Mouse (Mus musculus): ENCODE measurements at regions not wholly inside any gene's neighbourhood (a gene's known extent, or its start where the extent isn't known, plus 50 kb on each side); places are given as distances from the start of the nearest gene placed in this dataset.

DNA sequence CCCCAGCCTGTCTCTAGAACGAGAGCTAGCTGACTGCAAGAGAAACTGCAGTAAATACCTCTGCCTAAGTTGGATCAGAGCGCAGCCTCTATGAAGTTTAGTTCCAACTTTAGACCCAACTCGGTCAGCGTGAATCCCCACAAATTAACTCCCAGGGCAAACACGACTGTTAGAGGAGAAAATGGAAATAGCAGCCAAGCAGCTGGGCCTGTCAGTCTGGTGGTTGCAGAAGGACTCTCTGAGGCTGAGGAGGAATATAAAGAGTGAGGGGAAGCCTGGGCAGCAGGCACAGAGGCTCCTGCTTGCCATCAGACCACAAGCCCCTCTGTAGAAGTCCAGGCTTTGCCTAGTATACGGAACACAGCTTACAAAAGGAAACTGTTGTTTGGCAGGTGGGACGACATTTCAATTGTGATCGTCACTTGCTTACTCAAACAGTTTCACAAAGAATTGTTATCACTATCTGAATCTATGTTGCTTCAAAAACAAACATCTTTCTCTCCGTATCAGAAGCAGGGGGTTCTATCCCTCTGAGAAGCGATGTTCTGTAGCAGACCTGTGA is 135.0 kb downstream of the Lmo4 start:
- DNase-seq = no peak

DNA sequence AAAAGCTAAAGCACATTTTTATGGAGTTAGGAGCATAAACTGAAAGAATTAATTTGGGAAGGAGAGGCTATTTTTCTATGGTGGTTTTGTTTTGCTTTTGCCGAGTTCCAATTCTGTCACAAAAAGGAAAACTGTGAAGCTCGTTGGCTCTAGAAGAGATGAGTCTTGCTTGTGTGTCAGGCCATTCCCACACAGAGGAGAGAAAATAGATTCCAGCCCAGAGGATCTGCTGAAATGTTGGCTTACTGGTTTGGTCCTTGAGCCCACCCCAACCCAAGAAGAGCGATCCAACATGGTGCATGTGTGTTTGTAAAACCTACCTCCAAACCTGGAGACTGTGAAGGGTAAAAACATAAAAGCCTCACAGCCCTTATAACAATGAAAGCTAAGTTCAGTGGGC is 138.0 kb downstream of the Lmo4 start:
- DNase-seq = no peak

DNA sequence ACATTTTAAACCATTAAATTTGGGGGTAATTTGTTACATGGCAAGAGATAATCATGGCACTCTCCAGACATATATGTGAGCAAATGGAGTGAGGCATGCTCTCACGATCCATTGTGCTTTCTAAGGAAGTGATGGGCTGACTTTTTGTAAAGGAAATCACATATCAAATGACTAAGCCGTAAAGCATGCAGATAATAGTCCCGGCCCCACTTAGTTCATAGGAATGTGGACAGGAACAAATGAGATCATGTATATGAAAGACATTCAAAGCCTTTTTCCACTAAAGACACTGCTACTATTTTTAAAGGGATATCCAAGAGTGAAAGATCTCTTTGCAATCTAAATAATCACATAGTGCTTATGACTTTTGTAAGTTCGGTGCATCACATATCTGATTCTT is 146.9 kb downstream of the Lmo4 start:
- no peak for DNase-seq

DNA sequence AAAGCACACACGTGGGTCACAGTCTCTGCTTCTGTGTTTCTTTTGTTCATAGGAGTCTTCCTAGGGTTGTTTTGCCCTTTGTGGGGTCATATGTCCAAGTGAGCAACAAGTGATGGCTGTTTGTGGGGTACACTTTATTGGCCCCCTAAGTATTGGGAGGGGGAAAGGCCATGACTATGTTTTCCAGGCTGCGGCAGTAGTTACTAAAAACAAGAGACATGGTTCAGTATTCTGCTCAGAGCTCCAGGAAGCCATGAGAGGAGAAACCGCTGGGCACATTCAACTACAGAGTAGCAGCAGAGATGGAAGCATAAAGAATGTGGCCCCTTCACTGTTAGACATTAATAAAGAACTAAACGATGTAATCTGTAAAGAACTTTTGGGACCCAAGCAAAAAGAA is 154.7 kb downstream of the Lmo4 start:
- DNase-seq = no peak

DNA sequence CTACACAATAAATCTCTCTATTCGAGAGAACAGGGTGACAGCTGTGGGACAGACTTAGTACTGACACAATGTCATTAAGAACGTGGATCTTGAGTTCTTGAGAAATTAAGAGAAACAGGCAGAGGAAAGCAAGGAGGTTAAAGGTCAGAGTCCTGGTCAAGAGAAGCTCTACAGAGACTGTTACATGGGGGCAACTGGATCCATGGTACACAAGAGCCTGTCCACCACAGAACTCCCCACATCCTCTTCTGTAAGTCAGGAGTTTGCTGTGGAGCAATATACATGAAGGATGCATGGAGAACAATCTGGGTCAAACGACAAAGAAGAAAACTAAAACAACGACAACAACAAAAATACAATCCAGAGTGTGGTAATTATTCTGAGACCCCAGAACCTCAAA is 155.8 kb downstream of the Lmo4 start:
- no peak for DNase-seq

DNA sequence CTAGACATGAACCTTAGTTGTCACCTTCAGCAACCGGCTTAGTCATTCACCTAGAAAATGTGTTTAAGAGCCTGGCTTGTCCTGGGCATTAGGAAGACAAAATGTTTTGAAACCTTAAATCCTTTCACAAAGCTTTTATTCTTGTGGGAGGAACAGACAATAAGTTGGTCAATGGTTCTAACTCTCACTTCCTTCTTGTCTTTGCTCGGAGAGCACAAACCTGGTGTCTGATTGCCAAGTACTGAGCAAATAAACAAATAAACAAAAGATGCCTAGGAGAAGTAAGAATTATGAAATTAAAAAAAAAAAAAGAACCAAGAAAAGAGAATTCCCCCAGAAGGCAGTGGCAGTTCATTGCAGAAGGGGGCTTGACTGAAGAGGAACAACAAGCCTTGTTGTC is 160.7 kb downstream of the Lmo4 start:
- no peak for DNase-seq

DNA sequence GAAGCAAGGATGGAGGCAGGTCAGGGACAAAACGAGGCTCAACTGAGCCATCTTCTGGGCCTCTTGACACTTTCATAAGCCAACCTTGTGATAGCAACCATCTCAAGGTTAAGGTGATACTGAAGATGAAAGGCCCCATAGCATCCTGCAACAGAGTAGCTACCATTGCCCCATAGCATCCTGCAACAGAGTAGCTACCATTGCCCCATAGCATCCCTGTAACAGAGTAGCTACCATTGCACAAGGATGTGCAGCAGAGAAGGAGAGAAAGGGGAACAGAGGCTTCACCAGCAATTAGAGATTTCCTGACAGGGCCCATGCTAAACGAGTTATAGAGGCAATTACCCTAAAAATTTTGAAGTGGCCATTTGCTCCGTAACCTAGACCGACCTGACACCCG is 163.2 kb downstream of the Lmo4 start:
- no peak for DNase-seq

DNA sequence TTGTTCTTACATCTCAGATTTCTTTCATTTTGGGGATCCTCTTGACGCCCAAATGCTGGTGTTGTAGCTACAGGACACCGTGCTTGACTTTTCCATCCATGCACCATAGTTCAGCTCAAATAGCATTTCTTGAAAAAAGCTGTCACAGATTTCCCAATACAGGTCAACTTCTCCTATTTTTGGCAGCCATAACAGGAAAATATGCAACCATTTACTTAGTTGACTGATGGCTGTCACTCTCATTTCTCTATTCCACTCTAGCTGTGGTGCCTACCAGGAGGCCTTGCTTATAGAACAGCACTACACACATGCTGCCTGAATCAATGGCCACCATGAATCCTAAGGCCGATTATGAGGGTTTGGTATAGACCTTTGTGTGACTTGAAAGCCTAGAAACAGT is 165.5 kb downstream of the Lmo4 start:
- no peak for DNase-seq

DNA sequence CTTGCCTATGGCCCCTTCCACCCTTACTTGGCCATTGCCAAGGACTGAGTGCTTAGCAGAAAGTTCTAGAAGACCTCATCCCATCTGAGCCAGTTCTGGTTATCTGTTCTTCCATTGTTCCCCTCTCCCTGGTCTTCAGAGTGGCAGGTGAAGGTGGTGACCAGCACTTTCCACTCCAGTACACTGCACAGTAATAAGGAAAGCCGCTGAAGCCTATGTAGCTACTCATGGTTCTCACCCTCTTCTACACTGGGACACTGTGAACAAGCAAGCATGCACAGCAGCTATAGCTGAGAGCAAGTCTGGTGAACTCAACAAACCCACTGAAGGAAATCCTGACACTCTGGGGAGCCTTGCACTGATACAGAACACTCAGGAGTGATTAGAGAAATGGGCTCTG is 175.4 kb downstream of the Lmo4 start:
- no peak for DNase-seq

DNA sequence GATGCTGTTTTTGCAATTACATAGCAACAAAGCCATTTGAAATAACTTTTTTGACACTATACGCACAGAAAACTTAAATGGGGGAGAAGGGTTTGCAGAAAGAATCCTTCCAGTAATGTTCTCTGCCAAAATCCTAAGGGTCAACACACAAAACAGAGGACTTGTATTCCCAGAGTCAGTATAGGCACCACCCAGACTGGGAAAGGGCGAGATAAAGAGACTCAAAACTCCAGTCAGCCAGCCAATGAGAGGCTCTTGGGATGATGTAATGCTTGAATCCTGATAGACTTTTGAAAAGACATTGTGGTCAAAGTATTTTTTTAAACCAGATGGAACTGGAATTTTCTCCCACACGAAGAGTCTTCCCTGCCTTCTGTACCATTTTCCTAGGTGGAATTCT is 175.9 kb downstream of the Lmo4 start:
- no peak for DNase-seq

DNA sequence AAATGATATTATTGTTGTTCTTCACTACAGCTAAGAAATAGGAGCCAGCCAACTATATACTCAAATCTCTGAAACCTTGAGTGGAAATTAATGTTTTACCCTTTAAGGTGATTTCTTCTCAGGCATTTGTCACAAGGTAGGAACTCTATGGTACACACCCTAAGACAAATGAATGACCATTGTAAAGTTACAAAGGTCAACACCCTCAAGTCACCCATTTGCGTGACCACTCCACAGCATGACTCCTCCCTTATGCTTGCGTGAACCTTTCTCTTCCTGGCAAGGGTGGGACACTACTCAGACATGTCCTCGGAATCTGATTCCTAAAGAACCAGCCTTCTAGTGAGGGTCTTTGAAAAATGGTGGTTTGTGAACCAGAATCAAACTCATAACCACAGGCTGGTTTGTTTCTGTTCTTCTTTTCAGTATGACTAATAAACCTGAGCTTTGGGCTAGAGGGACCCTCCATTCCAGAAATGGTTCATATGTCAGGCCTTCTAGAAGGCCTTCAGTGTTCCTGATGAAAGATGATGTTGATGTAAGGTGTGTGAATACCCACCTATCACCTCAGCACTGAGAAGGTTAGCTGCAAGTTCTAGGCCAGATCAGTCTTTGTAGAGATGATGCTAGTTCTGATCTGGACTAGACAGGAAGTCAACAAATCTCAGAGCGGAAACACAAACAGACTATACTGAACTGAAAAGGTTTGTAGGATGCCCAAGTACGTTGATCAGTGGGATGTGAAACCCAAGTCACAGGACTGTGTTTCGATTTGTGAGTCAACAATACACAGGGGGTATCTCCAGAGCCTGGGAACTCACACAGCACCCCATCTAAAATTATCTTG is 177.7 kb downstream of the Lmo4 start:
- no peak for DNase-seq

DNA sequence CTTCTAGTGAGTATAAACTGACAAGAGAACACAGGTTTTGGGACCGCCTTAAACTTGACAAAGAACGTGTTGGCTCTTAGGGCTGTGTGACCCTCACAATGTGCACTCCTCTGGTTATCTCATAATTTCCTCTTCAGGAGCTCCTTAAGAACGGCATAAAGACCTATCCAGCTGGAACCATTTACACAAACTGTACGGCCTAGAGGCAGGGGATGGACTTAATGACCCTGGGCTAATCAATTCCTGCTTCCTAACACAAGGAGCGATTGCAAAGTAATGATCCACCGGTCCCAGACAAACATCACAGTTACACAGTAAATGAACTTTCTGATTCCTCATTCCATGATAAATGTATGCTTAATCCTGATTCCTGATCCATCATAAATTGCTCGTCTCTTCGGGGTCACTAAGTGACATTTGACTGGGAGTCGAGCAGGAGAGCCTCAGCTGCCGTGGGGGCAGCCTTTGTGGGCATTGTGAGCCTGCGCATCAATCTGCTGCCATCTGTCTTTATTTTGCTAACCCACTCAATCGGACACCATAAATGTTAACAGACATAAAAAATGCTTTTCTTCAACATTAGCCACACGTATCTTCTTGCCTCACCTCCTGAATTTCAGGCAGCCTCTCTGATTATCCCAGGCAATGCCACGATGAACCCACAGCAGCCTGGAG is 179.4 kb downstream of the Lmo4 start:
- no peak for DNase-seq

DNA sequence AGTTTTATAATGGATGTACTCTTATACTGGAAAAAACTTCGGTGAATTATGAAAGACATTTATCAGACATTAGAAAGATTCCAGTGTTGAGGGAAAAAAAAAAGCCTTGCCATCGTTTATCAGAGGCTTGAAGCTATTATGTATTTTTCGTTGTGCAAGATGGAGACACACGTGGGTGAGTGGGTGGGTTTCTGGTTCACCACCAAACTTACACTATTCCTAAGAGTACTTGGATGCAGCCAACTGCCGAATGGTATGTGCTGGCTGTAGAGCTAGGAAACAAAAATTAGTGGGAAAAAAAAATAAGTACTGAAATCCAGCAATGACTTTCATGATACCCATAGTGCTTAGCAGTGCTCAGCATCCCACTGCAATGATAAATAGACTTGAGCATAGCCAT is 180.8 kb downstream of the Lmo4 start:
- DNase-seq = no peak

DNA sequence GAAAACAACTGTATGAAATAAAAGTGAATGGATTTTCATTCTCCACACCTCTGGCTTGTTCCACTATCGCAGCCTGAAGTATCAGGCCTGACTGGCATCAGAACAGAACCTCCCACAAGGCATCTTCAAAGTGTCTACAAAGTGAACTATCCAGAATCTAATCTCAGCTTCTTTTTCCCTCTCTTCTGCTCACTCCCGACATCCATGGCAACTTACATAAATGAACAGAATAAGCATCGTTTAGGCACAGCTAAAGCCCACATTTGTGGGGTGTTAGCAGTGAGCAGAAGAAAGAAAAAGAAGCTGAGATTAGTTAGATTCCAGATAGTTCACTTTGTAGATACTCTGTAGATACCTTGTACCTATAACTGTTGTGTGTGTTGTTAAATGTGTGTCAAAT is 182.0 kb downstream of the Lmo4 start:
- no peak for DNase-seq

DNA sequence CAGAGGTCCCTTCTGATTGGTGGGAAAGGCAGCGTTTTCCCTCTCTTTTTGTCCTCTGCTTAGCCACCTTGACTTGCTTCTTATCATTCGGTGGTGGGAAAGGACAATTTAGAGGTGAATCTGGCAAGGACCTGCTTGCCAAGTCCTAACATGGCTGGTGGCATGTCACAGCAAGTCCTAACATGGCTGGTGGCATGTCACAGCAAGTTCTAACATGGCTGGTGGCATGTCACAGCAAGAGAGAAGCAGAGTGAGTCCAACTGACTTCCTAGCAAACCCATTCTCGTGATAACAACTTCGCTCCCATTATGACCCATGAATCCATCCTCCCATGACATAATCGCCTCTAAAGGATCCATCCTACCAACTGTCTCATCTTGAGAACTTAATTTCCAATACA is 183.1 kb downstream of the Lmo4 start:
- DNase-seq = no peak

DNA sequence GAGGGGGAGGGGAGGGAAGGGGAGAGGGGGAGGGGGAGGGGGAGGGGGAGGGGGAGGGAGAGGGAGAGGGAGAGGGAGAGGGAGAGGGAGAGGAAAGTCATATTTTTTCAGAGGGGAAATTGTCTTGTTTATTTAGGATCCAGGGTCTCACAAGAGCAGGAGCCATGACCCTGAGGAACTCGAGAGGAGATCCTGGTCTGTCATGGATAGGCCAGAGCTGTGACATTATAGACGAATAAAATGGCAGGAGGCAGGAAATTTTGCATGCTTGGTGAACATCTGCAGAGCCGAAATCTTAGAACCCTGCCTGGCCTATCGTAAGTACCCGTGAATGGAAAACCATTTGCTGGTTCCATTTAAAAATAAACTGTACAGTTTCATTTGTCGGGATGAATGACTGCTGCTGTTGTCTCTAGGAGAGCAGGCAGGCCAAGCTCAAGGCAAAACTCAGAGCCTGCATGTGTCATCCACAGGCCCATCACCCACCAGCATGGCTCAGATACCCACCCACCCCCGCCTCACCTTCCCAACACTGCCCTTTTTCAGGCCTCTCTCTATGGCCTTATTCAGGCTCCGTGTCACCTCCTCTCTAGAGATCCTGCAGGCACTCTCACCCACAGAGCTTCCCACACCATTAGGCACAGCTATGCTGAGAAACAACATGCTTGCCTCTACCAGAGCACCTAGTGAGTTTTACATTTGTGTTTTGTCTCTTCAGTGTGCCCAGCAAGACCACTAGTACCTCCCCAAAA is 184.7 kb downstream of the Lmo4 start:
- no peak for DNase-seq

DNA sequence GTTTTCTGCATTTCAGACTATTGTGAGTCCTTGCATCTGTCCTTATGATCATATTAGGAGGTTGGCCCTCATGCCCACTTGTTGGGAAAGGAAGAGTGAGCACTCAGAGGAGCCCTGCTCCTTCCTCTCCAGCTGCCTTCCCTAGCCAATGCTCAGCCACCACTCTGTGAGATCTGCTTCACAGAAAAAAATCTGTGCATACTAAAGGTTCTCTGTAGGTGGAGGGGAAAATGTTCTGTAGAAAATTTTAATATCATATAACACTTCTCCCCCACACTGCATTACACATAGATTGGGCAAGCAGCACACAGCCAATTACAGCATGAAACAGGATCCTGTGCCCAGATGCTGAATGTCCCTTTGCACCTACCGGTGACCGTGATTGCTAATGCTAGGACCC is 185.7 kb downstream of the Lmo4 start:
- no peak for DNase-seq

DNA sequence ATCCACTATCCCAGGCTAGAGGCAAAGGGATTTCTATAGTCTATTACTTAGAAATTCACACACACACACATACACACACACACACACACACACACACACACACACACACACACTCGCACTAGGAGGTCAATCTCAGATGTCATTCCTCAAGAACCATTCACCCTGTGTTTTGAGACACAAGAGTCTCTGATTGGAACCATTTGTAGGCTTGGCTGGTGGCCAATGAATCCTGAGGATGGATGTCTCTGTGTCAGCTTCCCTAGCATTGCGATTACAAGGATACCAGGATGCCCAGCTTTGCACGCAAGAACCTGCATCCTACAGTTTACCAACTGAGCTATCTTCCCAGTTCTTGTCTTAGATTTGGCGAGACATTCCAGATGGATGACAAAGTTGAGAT is 186.5 kb downstream of the Lmo4 start:
- DNase-seq = no peak

DNA sequence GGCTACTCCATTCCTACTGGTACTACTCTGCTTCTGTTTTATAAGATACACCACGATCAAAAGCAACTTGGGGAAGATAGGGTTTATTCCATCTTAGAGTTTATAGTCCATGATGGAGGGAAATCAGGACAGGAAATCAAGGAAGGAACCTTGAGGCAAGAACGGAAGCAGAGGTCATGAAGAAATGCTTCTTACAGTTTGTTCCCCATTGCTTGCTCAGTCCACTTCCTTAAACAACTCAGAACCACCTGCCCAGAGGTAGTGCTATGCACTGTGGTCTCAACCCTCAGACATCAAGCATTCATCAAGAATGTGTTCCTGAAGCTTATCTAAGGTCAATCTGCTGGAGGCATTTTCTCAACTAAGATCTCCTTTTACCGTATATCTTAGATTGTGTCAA is 189.8 kb downstream of the Lmo4 start:
- DNase-seq = no peak

DNA sequence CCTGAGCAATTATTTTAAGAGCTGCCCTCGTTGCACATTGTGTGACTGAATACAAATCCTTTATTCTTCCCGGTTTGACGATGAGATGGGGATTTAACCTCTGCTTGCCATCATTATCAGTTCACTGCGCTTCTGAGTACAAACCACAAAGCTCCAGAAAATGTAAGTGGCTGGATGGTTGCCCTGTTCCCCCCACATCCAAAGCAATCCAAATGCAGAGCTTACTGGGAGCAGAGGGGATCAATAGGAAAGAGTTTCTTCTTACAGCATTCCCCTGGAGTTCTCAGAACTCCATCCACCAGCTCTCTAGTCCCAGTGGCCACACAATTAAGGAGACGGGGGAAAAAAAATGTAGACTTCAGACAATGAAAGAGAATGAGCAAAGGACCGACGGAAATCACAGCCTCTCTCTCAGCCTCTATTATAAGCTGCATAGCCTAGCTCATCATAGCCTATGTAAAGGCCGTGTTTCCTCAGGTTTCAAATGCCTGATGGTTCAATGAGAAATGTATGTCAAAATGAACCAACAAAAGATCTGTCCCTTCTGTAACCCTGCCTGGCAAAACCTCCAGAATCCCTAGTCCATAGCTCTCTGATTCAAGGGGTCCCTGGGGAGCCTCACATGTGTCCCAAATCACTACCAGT is 191.4 kb downstream of the Lmo4 start:
- DNase-seq = no peak

DNA sequence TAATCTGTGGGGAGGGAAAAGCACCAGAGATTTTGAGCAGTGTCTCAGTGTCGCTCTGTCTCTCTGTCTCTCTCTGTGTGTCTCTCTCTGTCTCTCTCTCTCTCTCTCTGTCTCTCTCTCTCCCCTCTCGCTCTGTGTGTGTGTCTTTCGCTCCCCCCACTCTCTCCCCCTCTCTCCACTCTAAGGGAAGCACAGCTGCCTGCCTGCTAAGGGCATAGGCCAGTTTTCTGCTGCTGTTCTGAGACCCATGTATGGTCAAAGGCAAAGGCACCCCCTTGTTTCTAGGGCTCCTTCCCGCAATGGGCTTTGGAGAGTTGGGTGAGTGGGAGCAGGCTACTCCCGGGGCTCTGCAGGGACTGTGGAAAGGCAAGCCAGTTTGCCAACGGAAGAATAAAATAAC is 192.2 kb downstream of the Lmo4 start:
- DNase-seq = no peak

DNA sequence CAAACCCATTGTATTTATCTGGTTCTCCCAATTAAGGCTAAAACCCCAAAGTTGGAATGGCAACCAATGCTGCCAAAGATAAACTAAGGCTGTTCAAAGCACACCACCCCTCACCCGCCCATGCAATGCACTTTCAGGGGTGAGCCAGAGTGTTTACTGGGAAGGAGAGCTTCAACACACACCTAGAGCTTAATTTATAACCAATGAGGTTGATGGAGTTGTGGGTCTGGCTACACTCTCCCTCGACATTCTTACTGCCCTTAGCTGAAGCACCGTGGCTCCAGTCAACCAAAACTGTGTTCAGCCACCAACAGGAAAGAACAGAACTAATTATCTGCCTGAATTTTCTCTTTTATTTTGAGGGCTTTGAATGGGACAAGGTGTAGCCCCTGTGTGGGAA is 192.8 kb downstream of the Lmo4 start:
- DNase-seq = no peak

DNA sequence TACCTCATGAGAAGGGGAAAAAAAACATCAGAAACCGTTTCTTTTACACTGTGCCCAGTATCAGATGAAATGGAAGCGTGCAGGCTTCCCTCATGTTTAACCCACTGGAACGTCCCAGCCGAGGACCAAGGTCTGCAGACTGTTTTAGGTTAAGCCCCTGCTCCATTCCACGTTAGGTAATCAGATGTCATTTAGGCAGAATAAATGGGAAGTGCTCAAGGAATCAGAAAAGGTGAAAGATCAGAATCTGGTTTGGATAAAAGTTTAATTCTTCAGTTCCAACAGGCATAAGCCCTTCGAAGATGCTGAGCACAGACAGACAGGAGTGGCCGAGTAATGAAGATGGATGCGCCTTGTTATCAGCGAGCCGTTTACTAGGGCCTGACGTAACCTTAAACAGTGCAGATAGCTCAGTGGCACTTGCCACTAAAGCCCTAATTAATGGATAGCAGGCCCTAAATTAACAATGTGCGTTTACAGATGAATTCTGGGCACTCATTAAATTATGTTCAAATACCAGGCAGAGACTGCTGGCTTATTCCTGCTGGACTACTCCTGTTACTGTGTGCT is 193.5 kb downstream of the Lmo4 start:
- DNase-seq = no peak
